Mouse (Mus musculus) liver, embryonic 14.5 days (tissue): ENCODE measurements around the gene Snx7. TPM values are rescaled to one million over a fixed set of nuclear protein-coding genes. Genes with fewer than 3 reads are reported as not detected.

Experiments
- ATAC-seq: fragments of 200-750 bp; cut with Nextera tagmentation; 2 replicates; pipeline ENCODE4 v1.8.0; 2017; ENCODE audit warnings: moderate number of reproducible peaks, mild to moderate bottlenecking, moderate library complexity; ENCODE audit not compliant: insufficient read depth
- DNase-seq, 3 experiments: peaks; one replicate each; pipeline ENCODE4 v3.0.0-alpha.2; 2012 to 2013; ENCODE audit warnings: low read depth in 3 of 3, low spot score in 3 of 3
- H3K27ac ChIP-seq: fragments of 300-500 bp; sonication (generic); 2 replicates; pipeline ENCODE4 v1.5.1; 2014; ENCODE audit warnings: moderate library complexity, mild to moderate bottlenecking, control low read depth, inconsistent platforms
- H3K27me3 ChIP-seq: fragments of 300-500 bp; sonication (generic); 2 replicates; pipeline ENCODE4 v1.6.1; 2014; ENCODE audit warnings: mild to moderate bottlenecking, low read length, moderate library complexity; ENCODE audit not compliant: control insufficient read depth, insufficient read depth
- H3K36me3 ChIP-seq: fragments of 300-500 bp; sonication (generic); replicated peaks from 2 replicates; pipeline ENCODE4 v1.6.1; 2014; ENCODE audit warnings: low read depth; ENCODE audit not compliant: control insufficient read depth, insufficient read depth
- H3K4me1 ChIP-seq, 2 experiments: fragments of 200-500 bp in 1 of 2; fragments of 300-500 bp in 1 of 2; sonication (generic) in 1 of 2; replicated peaks; 2 replicates each; pipeline ENCODE4 v1.6.1; 2012 to 2014; ENCODE audit warnings: antibody characterized with exemption in 1 of 2, inconsistent platforms in 1 of 2, low read length in 1 of 2; ENCODE audit not compliant: control insufficient read depth in 2 of 2, insufficient read depth in 2 of 2
- H3K4me2 ChIP-seq: fragments of 300-500 bp; sonication (generic); 2 replicates; pipeline ENCODE4 v1.6.1; 2014; ENCODE audit warnings: low read depth, mild to moderate bottlenecking, control low read depth, moderate library complexity
- H3K4me3 ChIP-seq, 2 experiments: fragments of 200-500 bp in 1 of 2; fragments of 300-500 bp in 1 of 2; sonication (generic) in 1 of 2; 2 replicates each; pipeline ENCODE4 v1.5.1; 2012 to 2014; ENCODE audit warnings: low read depth in 2 of 2, low read length in 2 of 2, mild to moderate bottlenecking in 2 of 2, control low read depth in 1 of 2, inconsistent platforms in 1 of 2, moderate library complexity in 1 of 2; ENCODE audit not compliant: insufficient read depth in 1 of 2
- H3K9ac ChIP-seq: fragments of 300-500 bp; sonication (generic); replicated peaks from 2 replicates; pipeline ENCODE4 v1.6.1; 2014; ENCODE audit warnings: mild to moderate bottlenecking, control low read depth, moderate library complexity
- H3K9me3 ChIP-seq: fragments of 300-500 bp; sonication (generic); 2 replicates; pipeline ENCODE4 v1.6.1; 2016; ENCODE audit warnings: low read length, mixed read lengths; ENCODE audit not compliant: control insufficient read depth
- CTCF ChIP-seq: IDR thresholded peaks from 2 replicates; pipeline ENCODE4 v1.5.1; 2016; ENCODE audit warnings: antibody characterized with exemption, low read depth, control low read depth
- EP300 ChIP-seq: IDR thresholded peaks from 2 replicates; pipeline ENCODE4 v1.6.1; 2016; ENCODE audit warnings: antibody characterized with exemption, low read depth
- WGBS: fragments of 180-500 bp; shearing (Covaris S2); extraction: QIAGEN DNeasy Blood & Tissue Kit; methylation state at CpG from one replicate; pipeline ENCODE4 v1.1.7; 2014; ENCODE audit not compliant: insufficient replicate concordance; 5-methylcytosine and 5-hydroxymethylcytosine counted together
- polyA plus RNA-seq, 2 experiments: library from polyadenylated mRNA; depleted of rRNA in 1 of 2; stranded (reverse) in 1 of 2; unstranded in 1 of 2; fragments of >200 nt; fragmentation: Nextera tagmentation in 1 of 2; extraction: Ambion mirVana in 1 of 2; gene quantifications; 2 replicates each; pipeline versions ENCODE4 v1.2.1 to v1.2.3; 2012 to 2014

Gene Snx7
- polyA plus RNA-seq, 2 experiments: 6.1 to 11.9 TPM

DNA sequence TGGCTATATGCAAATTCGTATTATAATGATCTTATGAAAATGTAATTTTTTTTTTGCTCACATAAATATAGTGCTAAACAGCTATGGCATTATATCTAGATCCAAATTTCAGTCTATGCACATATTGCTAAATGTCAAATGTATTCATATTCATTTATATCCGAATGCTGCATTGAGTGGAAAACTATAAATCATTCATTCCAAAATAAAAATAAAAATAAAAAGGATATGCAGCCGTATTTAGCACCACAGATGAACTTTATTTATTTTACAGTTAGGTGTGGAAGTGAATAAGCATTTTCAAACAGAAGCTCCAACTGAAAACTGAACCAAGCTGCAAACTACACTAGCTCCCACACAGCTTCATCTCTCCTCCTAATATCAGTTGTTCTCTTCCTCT lies 45.5 kb downstream of the Snx7 start:
- no peaks in the 10 kb centered on the region for H3K27me3 ChIP-seq
- DNase-seq (no peak), ATAC-seq (no peak)
- WGBS: 57% methylated on average over 3 of the region's 3 CpGs
- no peak overlapping the region for H3K9ac ChIP-seq
- no peak overlapping the region for H3K4me2 ChIP-seq
- H3K27ac ChIP-seq: no peak overlapping the region
- H3K36me3 ChIP-seq: no peaks in the 10 kb centered on the region
- no peaks in the 10 kb centered on the region for H3K4me1 ChIP-seq
- TF ChIP-seq EP300: no peak
- TF ChIP-seq CTCF: no peak
- H3K9me3 ChIP-seq: no peaks in the 10 kb centered on the region
- no peak overlapping the region for H3K4me3 ChIP-seq

DNA sequence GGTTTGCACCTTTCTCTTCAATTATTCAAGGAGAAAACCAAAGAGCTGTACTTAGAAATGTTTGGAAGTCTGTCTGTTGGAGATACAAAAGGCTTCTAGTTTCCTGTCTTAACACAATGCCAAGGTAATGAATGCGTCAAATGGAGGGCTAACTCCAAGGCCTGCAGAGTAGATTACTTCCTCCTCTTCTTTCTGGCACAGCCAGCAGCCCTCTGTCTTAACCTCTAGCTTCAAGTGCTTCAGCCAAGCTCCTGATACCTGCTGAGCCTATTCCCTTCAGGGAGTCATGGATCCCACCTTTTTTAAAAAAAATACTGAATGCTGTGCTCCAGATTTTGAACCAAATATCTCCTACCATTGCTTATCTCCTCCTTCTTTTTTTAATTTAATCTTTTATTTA lies 51.1 kb downstream of the Snx7 start:
- H3K27ac ChIP-seq: no peak overlapping the region
- no peaks in the 10 kb centered on the region for H3K27me3 ChIP-seq
- no peaks in the 10 kb centered on the region for H3K9me3 ChIP-seq
- H3K4me2 ChIP-seq: no peak overlapping the region
- no peaks in the 10 kb centered on the region for H3K36me3 ChIP-seq
- 61% methylated on average over 1 of the region's 1 CpGs for WGBS
- no peak for DNase-seq
- H3K4me3 ChIP-seq: no peak overlapping the region
- TF ChIP-seq CTCF (no peak), EP300 (no peak)
- no peaks in the 10 kb centered on the region for H3K4me1 ChIP-seq
- no peak for ATAC-seq
- no peak overlapping the region for H3K9ac ChIP-seq

DNA sequence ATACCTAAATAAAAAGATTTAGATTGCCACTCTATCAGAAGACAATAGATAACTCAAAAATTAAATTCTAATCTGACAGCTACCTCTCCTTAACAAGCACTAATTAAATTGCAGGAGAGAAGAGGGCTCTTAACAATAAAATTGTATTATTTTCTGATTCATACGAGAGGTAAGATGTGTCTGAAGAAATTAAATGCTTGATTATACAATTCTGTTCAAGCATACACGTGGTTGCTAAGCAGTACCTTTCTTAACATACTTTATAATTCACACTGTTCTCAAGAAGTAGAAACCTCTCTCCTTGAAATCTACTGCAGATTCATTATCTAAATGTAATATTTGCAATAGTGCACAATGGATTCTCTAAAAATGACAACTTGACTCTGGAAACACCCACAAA lies 54.5 kb downstream of the Snx7 start:
- Histone ChIP-seq H3K4me1 (no peaks in the 10 kb centered on the region), H3K4me2 (no peak overlapping the region), H3K9me3 (no peaks in the 10 kb centered on the region), H3K36me3 (no peaks in the 10 kb centered on the region), H3K27me3 (no peaks in the 10 kb centered on the region), H3K4me3 (no peak overlapping the region), H3K9ac (no peak overlapping the region), H3K27ac (no peak overlapping the region)
- no peak for TF ChIP-seq CTCF
- TF ChIP-seq EP300: no peak
- ATAC-seq (no peak), DNase-seq (no peak)
- 53% methylated on average over 2 of the region's 2 CpGs for WGBS

DNA sequence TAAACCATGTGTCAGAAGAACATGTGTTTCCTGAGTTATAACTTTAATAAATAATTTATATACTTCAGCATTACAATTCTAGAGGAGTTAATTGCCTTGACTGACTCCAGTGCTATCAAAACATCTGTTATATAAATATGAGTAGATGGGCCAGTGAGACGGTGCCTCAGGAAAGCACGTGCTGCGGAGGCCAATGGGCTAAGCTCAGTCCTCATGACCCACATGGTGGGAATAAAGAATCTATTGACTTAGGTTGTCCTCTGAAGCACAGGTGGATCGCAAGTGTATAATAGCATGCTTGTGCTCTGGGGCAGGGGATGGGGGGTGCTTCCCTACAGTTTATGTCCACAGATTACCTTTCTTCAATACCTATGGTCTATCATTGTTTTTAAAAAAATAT lies 56.6 kb downstream of the Snx7 start:
- Histone ChIP-seq H3K9me3 (no peaks in the 10 kb centered on the region), H3K36me3 (no peaks in the 10 kb centered on the region), H3K9ac (no peak overlapping the region), H3K4me3 (no peak overlapping the region), H3K4me2 (no peak overlapping the region), H3K27ac (no peak overlapping the region), H3K27me3 (no peaks in the 10 kb centered on the region), H3K4me1 (no peaks in the 10 kb centered on the region)
- no peak for DNase-seq
- TF ChIP-seq CTCF (no peak), EP300 (no peak)
- 74% methylated on average over 4 of the region's 4 CpGs for WGBS
- ATAC-seq: no peak

DNA sequence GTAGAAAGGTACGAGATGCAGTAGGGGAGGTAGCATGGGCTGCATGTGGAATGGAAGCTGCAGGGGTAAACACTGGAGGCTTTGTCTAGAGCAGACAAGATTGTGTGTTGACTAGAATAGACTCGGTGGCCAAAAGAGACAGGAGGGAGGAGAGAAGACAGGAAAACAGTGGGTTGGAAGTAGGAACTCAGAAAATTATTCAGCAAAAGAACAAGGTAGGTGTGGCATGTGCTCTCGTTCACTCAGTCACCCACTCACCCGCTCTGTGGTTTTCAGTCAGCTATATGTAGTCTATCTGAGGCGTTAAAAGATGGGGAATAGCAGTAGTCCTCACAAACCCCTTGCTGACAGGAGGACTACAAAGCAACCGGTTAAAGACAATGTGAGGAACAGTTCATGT lies 63.0 kb downstream of the Snx7 start:
- DNase-seq (no peak), ATAC-seq (no peak)
- H3K27ac ChIP-seq: no peak overlapping the region
- H3K9ac ChIP-seq: no peak overlapping the region
- WGBS: 64% methylated on average over 6 of the region's 6 CpGs
- TF ChIP-seq EP300 (no peak), CTCF (no peak)
- H3K4me2 ChIP-seq: no peak overlapping the region
- H3K4me3 ChIP-seq: no peak overlapping the region
- no peaks in the 10 kb centered on the region for H3K4me1 ChIP-seq
- H3K36me3 ChIP-seq: no peaks in the 10 kb centered on the region
- H3K27me3 ChIP-seq: no peaks in the 10 kb centered on the region
- no peaks in the 10 kb centered on the region for H3K9me3 ChIP-seq

DNA sequence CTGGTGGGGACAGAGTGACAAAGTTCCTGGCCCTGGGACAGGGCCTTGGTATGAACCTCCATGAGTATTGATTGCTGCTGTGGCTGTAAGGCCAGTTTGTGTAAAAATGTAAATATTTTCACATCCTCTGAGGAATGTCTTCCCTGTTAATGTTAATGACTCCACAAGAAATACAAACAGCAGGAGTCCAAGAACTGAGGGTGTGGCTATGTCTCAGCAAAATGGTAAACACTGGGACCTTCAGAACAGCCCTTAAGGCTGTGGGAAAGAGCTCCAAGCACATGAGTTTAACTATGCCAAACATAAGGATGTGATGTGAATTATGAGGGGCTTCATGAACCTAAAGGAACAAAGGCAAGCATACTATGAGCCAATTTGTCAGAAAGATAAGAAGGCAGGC lies 74.2 kb downstream of the Snx7 start:
- Histone ChIP-seq H3K27me3 (no peaks in the 10 kb centered on the region), H3K9ac (no peak overlapping the region)
- DNase-seq: no peak

More for the DNA sequence above, 74.2 kb downstream of the Snx7 start:
- Histone ChIP-seq H3K4me2 (no peak overlapping the region), H3K27ac (no peak overlapping the region), H3K9me3 (no peaks in the 10 kb centered on the region), H3K4me1 (no peaks in the 10 kb centered on the region), H3K36me3 (no peaks in the 10 kb centered on the region), H3K4me3 (no peak overlapping the region)
- ATAC-seq: no peak
- TF ChIP-seq CTCF: no peak
- no peak for TF ChIP-seq EP300
